Mouse (Mus musculus) liver, adult 2 months (tissue): ENCODE measurements around the gene Tmtc4.

ENCODE experiments used
- CTCF ChIP-seq: fragments of 200-500 bp; IDR thresholded peaks from 2 replicates; pipeline ENCODE4 v1.5.1; 2011; ENCODE audit warnings: low read depth, low read length, control low read depth
- POLR2A ChIP-seq: fragments of 200-500 bp; IDR thresholded peaks from 2 replicates; pipeline ENCODE4 v1.6.1; 2011; ENCODE audit warnings: low read length, control low read depth; ENCODE audit not compliant: insufficient read depth; ENCODE audit errors: extremely low read depth

- TF ChIP-seq POLR2A (no peak), CTCF (no peak)
These were observed 13.6 kb upstream of the Tmtc4 start for GRCm38 (mm10) chr14:122997465-122997864.
